Mouse (Mus musculus) right cerebral cortex, postnatal 25 days (tissue): ENCODE data around the gene Cdca5.
A peak's percentile ranks its signal among the peaks of the same experiment; 100 is the strongest.

Experiments used
- DNase-seq: peaks from one replicate; pipeline ENCODE4 v3.0.0; 2022

Gene Cdca5

DNA sequence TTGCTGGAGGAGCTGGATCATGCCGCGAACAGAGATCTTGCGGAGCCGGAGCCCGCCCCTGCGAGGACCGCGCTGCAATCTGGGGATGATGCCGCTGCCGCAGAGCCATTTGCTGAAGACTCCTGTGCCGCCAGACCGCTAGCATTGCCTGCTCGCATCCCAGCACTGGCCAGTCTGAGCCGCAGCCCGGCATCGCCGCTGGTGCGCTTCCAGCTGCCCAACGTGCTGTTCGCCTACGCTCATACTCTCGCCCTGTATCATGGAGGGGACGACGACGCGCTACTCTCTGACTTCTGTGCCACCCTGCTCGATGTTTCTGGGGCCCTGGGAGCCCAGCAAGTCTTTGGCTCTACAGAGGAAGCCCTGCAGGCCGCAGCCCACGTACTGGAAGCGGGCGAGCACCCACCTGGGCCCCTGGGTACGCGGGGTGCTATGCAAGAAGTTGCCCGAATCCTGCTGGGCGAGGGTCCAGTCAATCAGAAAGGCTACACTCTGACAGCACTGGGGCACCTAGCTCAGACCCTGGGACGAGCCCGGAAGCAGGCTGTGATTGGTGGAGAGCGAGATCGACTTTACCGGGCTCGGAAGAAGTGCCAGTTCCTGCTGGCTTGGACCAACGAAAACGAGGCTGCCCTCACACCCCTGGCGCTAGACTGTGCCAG lies 23.0 kb upstream of the Cdca5 start:
- DNase-seq, result peak; percentile 54

DNA sequence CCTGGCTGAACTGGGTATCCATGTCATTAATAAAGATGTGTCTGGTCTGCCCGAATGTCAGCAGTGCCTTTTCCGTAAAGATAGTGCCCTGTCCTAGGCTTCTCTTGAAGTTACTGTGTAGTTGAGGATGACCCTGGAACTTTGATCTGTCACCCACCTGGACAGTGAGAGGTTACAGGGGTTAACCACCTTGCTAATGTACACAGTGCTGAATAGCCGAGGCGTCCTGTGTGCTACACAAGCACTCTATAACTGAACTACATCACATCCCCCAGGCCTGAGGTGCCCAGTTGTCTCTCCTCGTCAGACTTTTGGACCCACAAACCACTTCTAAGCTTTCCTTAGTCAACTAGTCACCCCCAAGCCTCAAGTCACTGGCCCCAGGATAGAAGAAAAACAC lies 22.4 kb upstream of the Cdca5 start:
- DNase-seq, result no peak

DNA sequence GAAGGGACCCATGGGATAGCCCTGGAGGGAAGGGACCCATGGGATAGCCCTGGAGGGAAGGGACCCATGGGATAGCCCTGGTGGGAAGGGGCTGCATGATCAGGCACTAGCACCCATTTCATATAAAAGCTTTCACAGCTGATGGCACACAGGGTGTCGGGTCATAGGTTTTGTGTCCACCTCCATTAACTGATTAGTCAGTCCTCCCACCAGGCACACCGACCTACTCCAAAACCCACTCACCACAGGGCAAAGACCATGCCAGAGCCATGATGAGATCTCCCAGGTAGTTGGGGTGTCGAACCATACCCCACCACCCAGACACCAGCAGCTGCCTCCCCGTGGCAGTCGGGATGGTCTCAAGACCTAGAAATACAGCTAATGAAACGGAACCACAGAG lies 21.7 kb upstream of the Cdca5 start:
- DNase-seq, result no peak

GRCm38 (mm10) chr19:6066571-6066970 lies 18.2 kb upstream of the Cdca5 start:
- no peak for DNase-seq

GRCm38 (mm10) chr19:6067011-6067723 lies 17.6 kb upstream of the Cdca5 start:
- DNase-seq, result peak; percentile 80

GRCm38 (mm10) chr19:6067724-6068415 lies 16.9 kb upstream of the Cdca5 start, which contains the start of gene Tm7sf2:
Gene Tm7sf2, minus strand, starts transcription at chr19:6068373.
- peak; percentile 86 for DNase-seq

DNA sequence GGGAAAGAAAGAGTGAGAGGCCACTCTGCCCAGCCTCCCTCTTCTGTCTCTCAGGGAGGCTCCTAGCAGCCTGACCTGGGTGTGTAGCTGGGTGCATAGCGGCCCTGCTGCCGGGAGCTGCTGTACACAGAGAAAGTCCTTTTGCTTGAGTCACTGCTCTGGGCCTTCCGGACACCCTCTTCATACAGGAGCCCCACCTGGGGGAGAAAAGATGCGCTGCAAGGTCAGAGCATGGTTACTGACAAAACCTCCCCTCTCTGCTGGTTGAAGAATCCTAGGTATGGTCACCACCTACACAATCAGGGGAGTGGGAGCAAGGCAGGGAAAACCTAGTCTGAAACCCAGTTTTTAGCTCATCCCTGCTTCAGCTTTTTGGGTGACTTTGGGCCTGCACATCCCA lies 15.8 kb upstream of the Cdca5 start:
- no peak for DNase-seq

GRCm38 (mm10) chr19:6069851-6070250 lies 14.9 kb upstream of the Cdca5 start:
- no peak for DNase-seq

DNA sequence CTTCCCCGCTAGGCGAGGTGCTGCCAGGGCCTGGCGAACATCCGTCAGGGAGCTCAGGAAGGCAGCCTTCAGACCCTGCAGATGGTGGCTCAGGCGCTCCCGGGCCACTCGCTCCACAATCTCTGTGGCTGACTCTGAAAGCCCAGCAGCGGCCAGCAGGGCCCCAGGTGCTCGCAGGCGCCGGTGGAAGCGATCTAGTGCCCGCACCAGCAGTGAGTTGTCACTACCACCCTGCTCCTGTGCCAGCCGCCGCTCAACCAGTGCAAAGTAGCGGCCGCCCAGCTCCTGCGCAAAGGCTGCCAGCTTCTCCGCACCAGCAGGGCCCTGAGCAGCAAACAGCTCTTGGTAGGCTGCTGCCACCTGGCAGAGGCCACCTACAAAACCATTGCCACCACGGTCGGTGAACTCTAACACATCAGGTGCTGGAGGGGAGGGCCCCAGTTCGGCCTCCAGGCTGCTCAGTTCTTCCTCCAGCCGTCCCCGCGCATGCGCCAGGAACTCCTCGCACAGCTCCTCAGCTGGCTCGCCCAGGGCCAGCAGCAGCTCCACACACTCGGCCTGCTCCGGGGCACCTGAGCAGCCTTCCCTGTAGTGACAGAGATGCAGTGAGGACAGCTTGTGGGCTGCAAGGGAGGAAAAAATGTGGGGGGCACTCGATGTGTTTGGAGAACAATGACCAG lies 14.1 kb upstream of the Cdca5 start:
- no peak for DNase-seq

- DNase-seq, result no peak
These were observed 13.5 kb upstream of the Cdca5 start for GRCm38 (mm10) chr19:6071261-6071660.

GRCm38 (mm10) chr19:6073889-6074288 lies 10.9 kb upstream of the Cdca5 start:
- DNase-seq, result no peak

- DNase-seq, result peak; percentile 86
These were observed 8.0 kb upstream of the Cdca5 start, which contains the start of gene Vps51 for GRCm38 (mm10) chr19:6076564-6077393. Gene Vps51, minus strand, starts transcription at chr19:6077231.

DNA sequence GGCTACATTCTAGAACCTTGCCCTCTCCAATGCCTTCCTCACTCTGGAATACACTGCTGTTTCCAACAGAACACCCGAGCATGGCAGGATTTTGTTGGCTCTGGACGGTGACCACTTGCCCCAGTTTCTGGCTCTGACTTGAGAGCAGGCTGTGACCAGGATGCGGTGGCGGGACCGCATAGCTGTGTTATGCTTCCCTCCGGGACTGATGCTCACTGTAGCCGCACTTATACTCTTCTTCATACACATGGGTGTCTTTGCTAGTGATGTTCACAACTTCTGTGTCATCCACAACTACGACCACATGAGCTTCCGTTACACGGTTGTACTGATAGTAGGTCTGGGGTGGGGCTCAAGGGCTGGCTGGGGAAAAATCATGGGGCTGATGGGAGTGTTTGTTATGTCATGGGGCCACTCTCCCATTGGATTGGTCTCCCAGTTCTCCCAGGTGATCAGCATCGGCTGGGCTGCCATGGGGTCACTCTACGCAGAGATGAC lies 4.8 kb upstream of the Cdca5 start, which contains the start of gene Tmem262:
Tmem262 (plus strand) TSS at position 51 of the 498 bp plus-strand sequence.
- DNase-seq, result no peak

DNA sequence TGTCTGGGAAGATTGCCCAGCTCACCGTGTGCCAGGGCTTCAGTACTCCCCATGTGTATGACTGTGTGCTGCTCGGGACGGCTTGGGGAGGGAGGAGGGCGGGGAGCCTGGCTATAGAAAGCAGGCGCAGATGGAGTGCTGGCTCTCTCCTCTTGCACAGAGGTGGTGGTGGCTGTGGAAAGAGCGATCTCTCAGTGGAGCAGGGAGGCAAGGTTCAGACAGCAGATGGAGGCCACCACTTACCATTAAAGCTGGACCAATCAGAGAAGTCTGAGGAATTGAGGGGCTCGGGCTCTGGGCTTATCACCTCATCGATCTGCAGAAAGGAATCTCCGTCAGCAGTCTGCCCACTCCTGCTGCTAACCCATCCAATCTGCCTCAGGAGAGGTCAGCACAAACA lies 2.6 kb upstream of the Cdca5 start, which contains the start of gene Gm28374:
Gm28374 (minus strand) TSS at position 101 of the 400 bp plus-strand sequence.
- no peak for DNase-seq

DNA sequence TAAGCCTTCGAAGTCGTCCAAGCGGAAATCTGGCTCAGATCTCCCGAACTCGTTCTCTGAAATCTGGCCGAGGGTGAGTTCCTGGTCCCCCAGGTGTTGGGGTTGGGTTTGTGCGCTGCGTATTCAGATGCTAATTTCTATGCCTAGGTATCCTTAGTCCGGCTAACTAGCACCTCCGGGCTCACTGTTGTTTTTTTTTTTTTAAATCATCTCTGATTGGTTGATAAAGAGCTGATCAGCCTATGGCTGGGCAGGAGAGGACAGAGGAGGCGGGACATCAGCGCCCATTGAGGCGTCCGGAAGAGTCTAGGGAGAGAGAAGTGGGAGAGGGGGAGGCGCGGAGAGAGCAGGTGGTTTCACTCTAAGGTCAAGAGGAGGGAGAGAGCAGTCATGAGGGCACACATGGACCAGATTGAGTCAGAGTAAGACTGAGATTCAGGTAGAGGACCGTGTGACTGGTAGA lies 665 bp downstream of the Cdca5 start:
- DNase-seq, result no peak

GRCm38 (mm10) chr19:6088841-6089240 lies 4.1 kb downstream of the Cdca5 start:
- DNase-seq, result no peak

- no peak for DNase-seq
These were observed 9.3 kb downstream of the Cdca5 start, which contains the start of gene AC131692.1 for GRCm38 (mm10) chr19:6094119-6094518. Gene AC131692.1, plus strand, starts transcription at chr19:6094419.

GRCm38 (mm10) chr19:6097847-6098246 lies 13.1 kb downstream of the Cdca5 start:
- DNase-seq, result no peak

GRCm38 (mm10) chr19:6101186-6101585 lies 16.4 kb downstream of the Cdca5 start:
- no peak for DNase-seq

DNA sequence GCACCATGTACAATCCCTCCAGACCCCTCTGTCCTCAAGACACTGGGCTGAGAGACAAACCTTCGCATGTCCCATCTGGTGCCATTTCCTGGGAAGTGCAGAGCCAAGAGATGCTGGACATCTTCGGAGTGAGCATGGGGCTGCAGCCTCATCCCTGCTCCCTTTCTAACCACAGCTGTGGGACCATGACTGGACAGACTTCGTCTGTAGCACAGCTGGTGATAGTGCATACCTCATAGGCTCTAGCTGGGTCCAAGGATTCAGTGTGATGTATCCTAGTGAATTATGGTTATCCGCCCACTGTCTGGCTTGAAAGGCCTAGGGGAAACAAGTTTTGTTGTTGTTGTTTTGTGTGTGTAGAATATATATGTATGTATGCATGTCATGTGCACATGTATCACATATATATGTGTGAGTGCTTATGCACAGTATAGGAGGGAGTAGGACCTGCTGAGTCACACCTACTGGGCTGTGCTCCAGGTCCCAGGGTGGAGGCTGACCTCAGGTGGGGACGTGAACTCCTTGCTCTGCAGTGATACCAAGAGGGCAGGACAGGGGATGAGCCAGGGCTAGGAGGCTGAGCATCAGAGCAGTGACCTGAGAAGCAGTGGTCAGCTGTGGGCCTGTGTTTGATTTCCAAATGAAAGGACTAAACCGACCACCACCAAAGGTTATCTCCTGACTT lies 17.5 kb downstream of the Cdca5 start:
- no peak for DNase-seq

GRCm38 (mm10) chr19:6104476-6104875 lies 19.7 kb downstream of the Cdca5 start:
- no peak for DNase-seq
